Mouse (Mus musculus) CD4-positive, CD25-positive, alpha-beta regulatory T cell, adult 2 months (primary cell): ENCODE data around the gene Mphosph6.

Source experiments
- DNase-seq: peaks from one replicate; pipeline ENCODE4 v3.0.0-alpha.2; 2012; ENCODE audit warnings: low read depth, low spot score

The Mphosph6 gene

GRCm38 (mm10) chr8:117801443-117802298 is at the start of gene Mphosph6:
TSS of gene Mphosph6 (minus strand) at chr8:117801943.
- peak; percentile 99 for DNase-seq

DNA sequence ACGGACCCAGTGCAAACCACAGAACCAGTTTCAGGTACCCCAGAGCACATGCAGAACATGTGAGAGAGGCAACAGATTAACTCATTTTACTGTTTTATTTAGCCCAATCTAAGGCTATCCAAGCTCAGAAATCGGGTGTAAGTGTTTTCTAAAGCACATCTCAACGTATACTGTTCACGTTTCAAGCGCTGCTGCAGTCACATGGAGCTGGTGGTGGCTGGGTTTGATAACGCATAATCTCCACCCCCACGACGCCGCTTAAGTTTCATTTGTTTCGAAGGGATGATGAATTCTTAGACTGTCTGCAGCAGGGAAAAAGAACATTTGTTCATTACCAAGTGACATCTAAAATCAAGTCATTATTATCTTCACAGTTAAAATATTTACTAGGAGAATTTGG is 48.7 kb upstream of the Mphosph6 start:
- DNase-seq: no peak

- DNase-seq: no peak
Measured at GRCm38 (mm10) chr8:117847865-117848264, 46.1 kb upstream of the Mphosph6 start.

GRCm38 (mm10) chr8:117843694-117844093 is 42.0 kb upstream of the Mphosph6 start:
- DNase-seq: peak; percentile 9

- DNase-seq: no peak
Measured at GRCm38 (mm10) chr8:117813524-117813923, 11.8 kb upstream of the Mphosph6 start.

DNA sequence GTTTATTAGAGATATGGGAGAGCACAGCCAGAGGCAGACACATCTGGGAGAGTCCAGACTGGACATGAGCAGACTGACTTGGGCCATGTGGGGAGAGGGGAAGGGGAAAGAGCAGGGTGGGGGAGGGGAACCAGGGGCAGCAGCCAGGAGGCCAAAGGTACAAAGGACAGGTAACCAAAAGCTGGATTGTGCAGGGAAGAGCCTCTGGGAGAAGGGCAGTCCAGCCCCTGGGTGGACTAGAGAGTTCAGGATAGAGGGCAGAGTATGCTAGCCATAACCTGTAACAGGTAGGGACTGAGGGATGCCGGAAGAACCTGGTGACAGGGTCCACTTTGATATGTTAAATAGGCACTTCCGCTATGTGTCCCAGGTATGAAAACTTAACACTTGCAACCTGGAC is 8.9 kb upstream of the Mphosph6 start:
- no peak for DNase-seq

DNA sequence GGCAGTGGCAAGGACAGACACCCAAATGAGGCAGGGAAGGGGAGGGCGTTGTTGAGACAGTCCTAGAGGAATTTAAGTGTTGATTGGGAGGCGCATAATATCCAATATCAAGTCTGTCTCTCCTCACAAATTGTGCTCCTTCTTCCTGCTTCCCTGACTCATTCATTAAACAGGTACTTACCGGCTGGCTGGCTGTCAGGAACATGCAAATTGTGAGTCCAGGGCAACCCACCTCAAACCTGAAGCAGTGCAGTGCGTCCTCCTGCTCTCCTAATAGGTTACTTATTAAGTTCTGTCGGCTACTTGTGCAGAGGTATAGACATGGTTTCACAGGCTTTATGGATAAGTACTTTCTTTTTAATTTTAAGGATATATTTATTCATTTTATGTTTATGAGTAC is 3.7 kb upstream of the Mphosph6 start:
- no peak for DNase-seq

DNA sequence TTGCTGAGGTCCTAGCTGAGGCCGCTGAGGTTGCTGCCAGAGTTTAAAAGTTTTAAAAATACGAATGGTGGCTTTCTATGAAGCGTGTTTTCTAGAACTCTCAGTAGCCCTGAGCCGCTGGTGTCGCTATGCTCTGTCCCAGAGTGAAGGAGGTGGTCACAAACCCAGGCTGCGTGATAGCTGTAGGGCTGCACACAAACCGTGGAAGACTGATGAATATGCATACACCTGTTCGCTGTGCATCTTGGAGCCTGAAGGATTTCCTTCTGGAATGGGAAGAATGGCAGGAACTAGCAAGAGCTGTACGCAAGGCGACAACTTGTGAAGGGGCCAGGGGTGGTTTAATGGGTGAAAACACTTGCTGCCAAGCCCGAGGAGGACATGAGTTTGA is 551 bp upstream of the Mphosph6 start:
- no peak for DNase-seq

- DNase-seq: no peak
Measured at GRCm38 (mm10) chr8:117798066-117798465, 3.7 kb downstream of the Mphosph6 start.

GRCm38 (mm10) chr8:117796464-117796863 is 5.3 kb downstream of the Mphosph6 start:
- no peak for DNase-seq

GRCm38 (mm10) chr8:117794581-117794980 is 7.2 kb downstream of the Mphosph6 start:
- DNase-seq: no peak

DNA sequence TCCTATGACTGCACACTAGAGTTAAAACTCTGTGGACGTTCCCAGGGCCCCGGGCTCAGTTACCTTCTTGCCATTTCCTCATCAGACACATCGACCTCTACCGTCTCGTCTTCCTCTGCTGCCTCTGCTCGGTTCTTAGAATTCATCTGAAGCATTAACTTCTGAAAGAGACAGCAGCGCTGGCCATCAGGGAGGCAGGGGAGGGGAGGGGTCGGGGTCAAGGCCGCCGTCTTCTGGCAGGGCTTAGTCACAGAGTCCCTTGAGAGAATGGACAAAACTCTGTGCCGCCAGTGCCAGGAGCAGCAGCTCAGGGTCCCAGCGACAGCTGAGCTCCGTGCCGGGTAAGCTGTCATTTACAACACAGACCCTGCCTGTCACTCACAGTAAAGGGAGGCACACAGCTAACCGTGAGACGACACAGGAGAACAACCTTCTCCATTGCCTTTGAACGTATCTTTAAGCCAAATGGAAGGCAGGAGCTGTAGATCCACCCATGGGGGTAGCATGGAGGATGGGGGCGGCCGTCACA is 9.1 kb downstream of the Mphosph6 start:
- DNase-seq: no peak

DNA sequence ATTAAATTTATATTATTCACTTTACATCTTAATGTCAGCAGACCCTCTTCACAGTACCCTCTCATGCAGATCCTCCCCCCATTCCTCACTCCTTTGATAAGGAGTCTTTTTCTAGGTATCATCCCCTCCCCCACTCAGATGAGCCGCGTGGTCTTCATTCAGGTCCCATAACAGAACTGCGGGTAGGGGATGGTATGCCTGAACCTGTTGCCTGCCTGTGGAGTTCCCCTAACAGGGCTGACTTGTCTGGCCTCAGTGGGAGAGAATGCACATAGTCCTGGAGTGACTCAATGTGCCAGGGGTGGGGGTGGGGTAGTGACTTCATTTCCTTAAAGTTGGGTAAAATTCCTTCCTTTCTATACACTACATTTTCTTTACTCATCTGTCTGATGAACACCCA is 15.3 kb downstream of the Mphosph6 start:
- no peak for DNase-seq

- no peak for DNase-seq
Measured at GRCm38 (mm10) chr8:117783021-117783420, 18.7 kb downstream of the Mphosph6 start.

GRCm38 (mm10) chr8:117781375-117782129 is 20.2 kb downstream of the Mphosph6 start:
- peak; percentile 45 for DNase-seq

DNA sequence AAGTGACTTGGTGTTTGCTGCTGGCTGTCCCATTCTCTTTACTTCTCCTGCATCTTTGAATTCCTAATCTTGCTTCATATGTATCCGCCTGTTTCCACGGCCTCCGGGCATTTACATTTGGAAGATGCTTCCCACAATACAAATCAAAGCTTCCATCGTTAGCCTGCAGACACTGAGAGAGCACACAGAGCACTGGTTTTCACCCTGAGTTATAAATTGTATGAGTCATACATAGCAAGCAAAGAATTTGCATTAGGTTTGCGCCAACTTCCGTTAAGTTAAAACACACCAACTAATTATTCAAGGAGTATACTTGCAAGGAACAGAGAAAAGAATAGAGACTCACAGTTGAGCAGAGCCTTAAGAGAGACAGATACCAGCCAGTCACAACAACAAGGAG is 22.4 kb downstream of the Mphosph6 start:
- DNase-seq: peak; percentile 12

DNA sequence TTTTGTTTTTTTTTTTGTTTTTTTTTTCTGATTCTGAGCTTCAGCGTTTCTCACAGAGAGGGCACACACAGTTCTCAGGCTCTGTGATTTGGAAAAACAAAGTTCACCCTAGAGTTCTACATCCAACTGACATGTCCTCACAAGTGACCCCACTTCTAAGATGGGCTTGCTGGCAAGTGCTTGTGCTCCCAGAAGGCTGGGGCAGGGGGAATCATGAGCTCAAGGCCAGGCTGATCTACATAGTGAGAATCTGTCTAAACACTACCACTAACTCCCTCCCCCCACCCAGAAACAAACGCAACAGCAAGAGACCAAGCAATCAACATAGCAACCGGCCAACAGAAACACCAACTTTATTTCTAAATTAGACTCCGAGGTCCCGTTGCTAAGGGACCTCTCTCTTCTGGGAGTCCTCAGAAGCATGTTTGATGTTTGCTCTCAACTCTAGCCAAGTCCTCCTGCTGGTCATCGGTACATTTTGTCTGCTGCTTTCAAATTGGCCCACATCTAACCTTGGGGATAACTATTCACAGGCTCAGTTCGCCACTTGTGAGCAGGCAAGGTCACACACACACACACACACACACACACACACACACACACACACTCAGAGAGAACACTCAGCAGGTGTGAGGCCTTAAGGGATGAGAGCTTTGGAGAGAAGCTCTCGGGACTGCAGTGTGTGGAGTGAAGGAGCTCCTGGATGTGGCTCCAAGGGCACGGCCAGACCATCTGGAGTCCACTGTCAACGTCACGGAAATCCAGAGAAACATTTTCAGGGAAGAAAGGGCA is 23.0 kb downstream of the Mphosph6 start:
- no peak for DNase-seq

DNA sequence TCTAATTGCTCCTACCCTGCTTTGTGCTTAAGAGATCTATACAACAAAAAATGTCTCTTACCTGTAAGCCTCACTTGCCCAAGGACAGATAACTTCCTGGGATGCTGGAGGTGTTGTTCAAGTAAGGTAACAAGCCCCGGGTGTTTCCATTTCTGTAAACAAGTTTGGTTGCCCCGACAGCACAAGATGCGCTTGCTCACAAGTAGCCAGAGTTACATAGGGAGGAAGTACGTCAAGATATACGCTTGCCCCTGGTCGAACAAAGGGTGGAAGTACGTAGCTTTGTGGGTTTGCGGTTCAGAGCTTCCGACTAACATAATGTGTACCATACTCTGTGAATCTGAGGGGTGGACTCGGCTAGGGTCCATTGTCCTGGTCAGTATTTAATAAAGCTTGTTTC is 25.7 kb downstream of the Mphosph6 start:
- DNase-seq: peak; percentile 64

GRCm38 (mm10) chr8:117775626-117776025 is 26.1 kb downstream of the Mphosph6 start:
- no peak for DNase-seq

DNA sequence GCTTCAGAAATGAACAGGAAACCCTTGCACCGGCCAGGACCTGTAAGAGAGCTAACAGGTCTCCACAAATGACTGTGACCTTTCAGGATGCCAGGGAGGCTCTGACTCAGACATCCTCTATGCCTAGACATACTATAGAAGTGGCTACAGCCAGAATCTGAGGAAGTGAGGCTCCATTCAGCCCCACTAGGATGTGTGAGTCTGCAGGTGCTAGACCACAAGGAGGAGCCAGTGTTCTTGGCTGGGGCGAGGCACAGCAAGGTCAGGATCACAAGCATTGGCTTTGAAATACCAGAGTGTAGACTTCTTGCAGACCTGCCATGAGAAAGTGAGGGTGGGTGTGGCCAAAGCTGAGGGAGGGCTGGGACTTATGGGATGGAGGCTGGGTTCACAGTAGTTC is 29.1 kb downstream of the Mphosph6 start:
- DNase-seq: peak; percentile 67

GRCm38 (mm10) chr8:117772126-117772525 is 29.6 kb downstream of the Mphosph6 start:
- DNase-seq: peak; percentile 68
